8 mouse cellular contexts compared by ENCODE assay signal in the genomic region with DNA sequence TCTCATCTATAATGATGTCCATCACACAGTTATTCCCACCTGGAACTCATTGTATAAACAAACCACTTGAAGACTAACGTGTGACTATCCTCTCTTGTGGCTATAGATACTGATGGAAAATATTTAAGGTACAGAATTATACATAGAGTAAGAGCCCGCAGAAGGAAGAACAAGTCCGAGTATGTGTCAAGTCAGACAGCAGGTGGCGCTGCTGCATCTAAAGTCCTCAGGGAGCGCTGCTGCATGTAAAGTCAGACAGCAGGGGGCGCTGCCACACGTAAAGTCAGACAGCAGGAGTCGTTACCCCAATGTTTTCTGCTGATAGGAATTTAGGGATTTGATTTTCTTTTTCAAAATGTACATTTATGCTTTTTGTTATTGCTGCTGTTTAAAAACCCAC. TPM values are rescaled to one million over a fixed set of nuclear protein-coding genes. Genes with fewer than 3 reads are reported as not detected.
DNase-seq lines count a peak whose midpoint lies in the region; ATAC-seq and TF ChIP-seq lines count a peak whose summit lies in the region.

No protein-coding gene starts in this region.

- ATAC-seq in hindbrain, embryonic 11.5 days (ENCODE audit: low FRiP score) = no peak
- no peak for ATAC-seq in hindbrain, embryonic 13.5 days (ENCODE audit: low FRiP score)
- ATAC-seq in forebrain, embryonic 16.5 days = peak; percentile 72
- peak; percentile 78 for ATAC-seq in hindbrain, postnatal 0 days
- 0 out of 2 replicates have a peak, but pooled peaks have one; percentile 39 for ATAC-seq in midbrain, embryonic 16.5 days

- no peaks in the 10 kb centered on the region for H3K27me3 ChIP-seq in hindbrain, embryonic 11.5 days (ENCODE audit: control insufficient read depth, insufficient read depth, low read length)
- H3K27me3 ChIP-seq in hindbrain, embryonic 13.5 days = no peaks in the 10 kb centered on the region; the same call in 1 of the 2 replicates
- no peaks in the 10 kb centered on the region for H3K27me3 ChIP-seq in forebrain, embryonic 16.5 days (replicated peaks; ENCODE audit: control insufficient read depth, insufficient read depth, low read length)
- H3K27me3 ChIP-seq in hindbrain, postnatal 0 days (ENCODE audit: insufficient read depth, low read length) = no peaks in the 10 kb centered on the region
- no peaks in the 10 kb centered on the region for H3K27me3 ChIP-seq in midbrain, embryonic 16.5 days (ENCODE audit: control insufficient read depth, insufficient read depth, low read depth, low read length)

- no peaks in the 10 kb centered on the region for H3K9me3 ChIP-seq in hindbrain, embryonic 11.5 days (ENCODE audit: control insufficient read depth, low read length)
- H3K9me3 ChIP-seq in hindbrain, embryonic 13.5 days = no peaks in the 10 kb centered on the region
- H3K9me3 ChIP-seq in forebrain, embryonic 16.5 days (ENCODE audit: control insufficient read depth, low read length) = no peaks in the 10 kb centered on the region
- no peaks in the 10 kb centered on the region for H3K9me3 ChIP-seq in hindbrain, postnatal 0 days (ENCODE audit: low read length)
- H3K9me3 ChIP-seq in midbrain, embryonic 16.5 days (replicated peaks; ENCODE audit: control insufficient read depth, low read length, poor library complexity, severe bottlenecking) = no peaks in the 10 kb centered on the region

- H3K9ac ChIP-seq in hindbrain, embryonic 11.5 days (ENCODE audit: low read depth, low read length) = no peak overlapping the region
- no peak overlapping the region for H3K9ac ChIP-seq in hindbrain, embryonic 13.5 days
- no peak overlapping the region for H3K9ac ChIP-seq in forebrain, embryonic 16.5 days (replicated peaks; ENCODE audit: low read depth, low read length)
- H3K9ac ChIP-seq in hindbrain, postnatal 0 days (replicated peaks; ENCODE audit: low read length) = no peak overlapping the region
- H3K9ac ChIP-seq in midbrain, embryonic 16.5 days (ENCODE audit: low read depth, low read length) = no peak overlapping the region

- H3K36me3 ChIP-seq in hindbrain, embryonic 11.5 days (ENCODE audit: control insufficient read depth, insufficient read depth, low read length) = no peaks in the 10 kb centered on the region
- no peaks in the 10 kb centered on the region for H3K36me3 ChIP-seq in hindbrain, embryonic 13.5 days
- H3K36me3 ChIP-seq in forebrain, embryonic 16.5 days (ENCODE audit: control insufficient read depth, insufficient read depth) = no peaks in the 10 kb centered on the region
- H3K36me3 ChIP-seq in hindbrain, postnatal 0 days (ENCODE audit: insufficient read depth, low read length) = no peaks in the 10 kb centered on the region
- no peaks in the 10 kb centered on the region for H3K36me3 ChIP-seq in midbrain, embryonic 16.5 days (ENCODE audit: control insufficient read depth, insufficient read depth, low read length)

- H3K4me2 ChIP-seq in hindbrain, embryonic 11.5 days (replicated peaks; ENCODE audit: low read depth, low read length) = no peak overlapping the region
- no peak overlapping the region for H3K4me2 ChIP-seq in hindbrain, embryonic 13.5 days
- no peak overlapping the region for H3K4me2 ChIP-seq in forebrain, embryonic 16.5 days (ENCODE audit: low read length)
- no peak overlapping the region for H3K4me2 ChIP-seq in hindbrain, postnatal 0 days (ENCODE audit: low read depth, low read length)
- no peak overlapping the region for H3K4me2 ChIP-seq in midbrain, embryonic 16.5 days (ENCODE audit: low read length)

- WGBS in hindbrain, embryonic 11.5 days = 7% methylated on average over 8 of the region's 8 CpGs
- 7% methylated on average over 8 of the region's 8 CpGs for WGBS in hindbrain, embryonic 13.5 days
- 3% methylated on average over 8 of the region's 8 CpGs for WGBS in forebrain, embryonic 16.5 days
- 4% methylated on average over 8 of the region's 8 CpGs for WGBS in hindbrain, postnatal 0 days
- 6% methylated on average over 8 of the region's 8 CpGs for WGBS in midbrain, embryonic 16.5 days

- intact Hi-C loops in left cerebral cortex, postnatal 10 days (cut with DNase I) = no loop called here

- peak; percentile 99 for TF ChIP-seq CTCF in hindbrain, postnatal 0 days (IDR thresholded peaks at IDR 0.05; ENCODE audit: low read depth)

- H3K4me3 ChIP-seq in hindbrain, embryonic 11.5 days (ENCODE audit: low read depth, low read length) = no peak overlapping the region
- H3K4me3 ChIP-seq in hindbrain, embryonic 13.5 days = no peak overlapping the region
- H3K4me3 ChIP-seq in forebrain, embryonic 16.5 days (replicated peaks; ENCODE audit: low read length) = no peak overlapping the region
- H3K4me3 ChIP-seq in hindbrain, postnatal 0 days (ENCODE audit: low read length) = no peak overlapping the region
- H3K4me3 ChIP-seq in midbrain, embryonic 16.5 days (ENCODE audit: low read depth, low read length) = no peak overlapping the region

- H3K27ac ChIP-seq in hindbrain, embryonic 11.5 days (ENCODE audit: low read depth, low read length) = no peak overlapping the region
- H3K27ac ChIP-seq in hindbrain, embryonic 13.5 days = no peak overlapping the region
- no peak overlapping the region for H3K27ac ChIP-seq in forebrain, embryonic 16.5 days (ENCODE audit: low read length)
- H3K27ac ChIP-seq in hindbrain, postnatal 0 days = no peak overlapping the region
- no peak overlapping the region for H3K27ac ChIP-seq in midbrain, embryonic 16.5 days (ENCODE audit: low read length)

- no peaks in the 10 kb centered on the region for H3K4me1 ChIP-seq in hindbrain, embryonic 11.5 days (replicated peaks; ENCODE audit: control insufficient read depth, insufficient read depth, low read length)
- no peaks in the 10 kb centered on the region for H3K4me1 ChIP-seq in hindbrain, embryonic 13.5 days (replicated peaks)
- no peaks in the 10 kb centered on the region for H3K4me1 ChIP-seq in forebrain, embryonic 16.5 days (replicated peaks; ENCODE audit: control insufficient read depth, insufficient read depth, low read length)
- H3K4me1 ChIP-seq in hindbrain, postnatal 0 days (ENCODE audit: insufficient read depth, low read length) = no peaks in the 10 kb centered on the region
- no peaks in the 10 kb centered on the region for H3K4me1 ChIP-seq in midbrain, embryonic 16.5 days (ENCODE audit: control insufficient read depth, insufficient read depth, low read length)

- DNase-seq in hindbrain, embryonic 11.5 days (ENCODE audit: low spot score) = peak; percentile 95
- DNase-seq in cerebellum, adult 11-12 months = peak; percentile 71
- DNase-seq in hindbrain, postnatal 0 days (ENCODE audit: low spot score) = peak; percentile 97
- DNase-seq in left cerebral cortex, postnatal 10 days (ENCODE audit: extremely low spot score in 1 of 2, low spot score in 2 of 2) = peak; percentile 80 to 91
- peak; percentile 82 to 96 for DNase-seq in spleen, postnatal 4 days (ENCODE audit: low spot score in 2 of 2)

RNA-seq across cellular contexts. Expression of a gene that starts 5.4 kb away (rescaled TPM):
- not detected in 2 replicates for polyA plus RNA-seq in hindbrain, embryonic 11.5 days (2014; fragmentation: Nextera tagmentation; extraction: Ambion mirVana)
- not detected in 2 replicates for polyA plus RNA-seq in hindbrain, embryonic 13.5 days (2015; fragmentation: Nextera tagmentation; extraction: Ambion mirVana)
- polyA plus RNA-seq in forebrain, embryonic 16.5 days (2015; fragmentation: Nextera tagmentation; extraction: Ambion mirVana) = not detected in 2 replicates
- not detected in 2 replicates for total RNA-seq in hindbrain, postnatal 0 days (2014; rRNA removed)
- polyA plus RNA-seq in hindbrain, postnatal 0 days (2015; fragmentation: Nextera tagmentation; extraction: Ambion mirVana) = not detected in 2 replicates
- under 1 TPM; 0.36 to 0.69 TPM for total RNA-seq in left cerebral cortex, postnatal 10 days (2021)
- polyA plus RNA-seq in midbrain, embryonic 16.5 days (2015; fragmentation: Nextera tagmentation; extraction: Ambion mirVana) = not detected in 2 replicates

RNA-seq across cellular contexts. Expression of a gene that starts 42.4 kb away (rescaled TPM):
- polyA plus RNA-seq in hindbrain, embryonic 11.5 days (2014; fragmentation: Nextera tagmentation; extraction: Ambion mirVana) = 0.10 TPM in 1 of 2 replicates, not detected in the other
- 0.35 TPM in 1 of 2 replicates, not detected in the other for polyA plus RNA-seq in hindbrain, embryonic 13.5 days (2015; fragmentation: Nextera tagmentation; extraction: Ambion mirVana)
- not detected in 2 replicates for polyA plus RNA-seq in forebrain, embryonic 16.5 days (2015; fragmentation: Nextera tagmentation; extraction: Ambion mirVana)
- not detected in 2 replicates for total RNA-seq in hindbrain, postnatal 0 days (2014; rRNA removed)
- 0.08 and 0.11 TPM in 2 replicates for polyA plus RNA-seq in hindbrain, postnatal 0 days (2015; fragmentation: Nextera tagmentation; extraction: Ambion mirVana)
- total RNA-seq in left cerebral cortex, postnatal 10 days (2021) = under 1 TPM in 1 of 2 experiments, not detected in 1; 0.18 TPM
- 0.21 and 0.27 TPM in 2 replicates for polyA plus RNA-seq in midbrain, embryonic 16.5 days (2015; fragmentation: Nextera tagmentation; extraction: Ambion mirVana)

Comparison
In these comparisons a context has a peak if more than half of its experiments do, and no peak if none do; other contexts are left out.
1. ATAC-seq: peak in forebrain, embryonic 16.5 days (single experiment), hindbrain, postnatal 0 days (single experiment) and midbrain, embryonic 16.5 days (single experiment); none in hindbrain, embryonic 11.5 days (single experiment) and hindbrain, embryonic 13.5 days (single experiment).
2. Peak in every context shown above with its lines, with median percentiles within 50 percentile points of each other: DNase-seq.